Mouse (Mus musculus): ENCODE results near the gene Zfp629. TPM values are rescaled to one million over a fixed set of nuclear protein-coding genes. Genes with fewer than 3 reads are reported as not detected.
A peak's percentile ranks its signal among the peaks of the same experiment; 100 is the strongest.

Gene Zfp629
- total and polyA plus RNA-seq, 3 experiments = 10.8 to 12.6 TPM; not detected in 1

GRCm38 (mm10) chr7:127661833-127662232 is 46.2 kb upstream of the Zfp629 start:
- Histone ChIP-seq H3K27me3 (ENCODE audit: control insufficient read depth in 1 of 2, insufficient read depth in 2 of 2, low read length in 2 of 2) (no peaks in the 10 kb centered on the region), H3K9ac (ENCODE audit: control insufficient read depth, low read depth, low read length, poor library complexity, severe bottlenecking) (peak overlapping the region; percentile 60), H3K4me3 (ENCODE audit: control insufficient read depth in 1 of 2, insufficient read depth in 1 of 2, low read depth in 2 of 2, low read length in 2 of 2) (peak overlapping the region; percentile 46 to 54), H3K36me3 (ENCODE audit: control insufficient read depth in 1 of 2, insufficient read depth in 2 of 2, low read length in 2 of 2) (no peaks in the 10 kb centered on the region; a peak in 1 of 4 replicates), H3K79me2 (ENCODE audit: control insufficient read depth, insufficient read depth, low read length, poor library complexity) (no peaks in the 10 kb centered on the region), H3K27ac (ENCODE audit: control insufficient read depth, low read depth, low read length) (0 out of 2 replicates have a peak overlapping the region, but pooled peaks have one; percentile 2), H3K4me1 (ENCODE audit: control insufficient read depth in 1 of 2, insufficient read depth in 2 of 2, low read length in 2 of 2) (peaks cover 0 to 6% of the 10 kb centered on the region in 2 experiments; a peak in 1 of 4 replicates), H3K9me3 (replicated peaks; ENCODE audit: insufficient read depth, low read length) (no peaks in the 10 kb centered on the region)
- peak; percentile 74 for DNase-seq (ENCODE audit: low read depth, low spot score)
- TF ChIP-seq POLR2A (IDR thresholded peaks at IDR 0.05; ENCODE audit: control insufficient read depth in 1 of 2, insufficient read depth in 1 of 2, low read depth in 1 of 2, low read length in 2 of 2, poor library complexity in 1 of 2) (peak; percentile 76 to 85), MEF2A (IDR thresholded peaks at IDR 0.05; ENCODE audit: extremely low read depth, insufficient replicate concordance, low read depth, low read length, poor library complexity, severe bottlenecking) (no peak), MAX (IDR thresholded peaks at IDR 0.05; ENCODE audit: low read length) (peak; percentile 84), ZNF384 (IDR thresholded peaks at IDR 0.05; ENCODE audit: low read depth, low read length) (peak; percentile 67; the same call in 1 of the 2 replicates), MAZ (IDR thresholded peaks at IDR 0.05; ENCODE audit: low read depth, low read length) (0 out of 2 replicates have a peak, but pooled peaks have one; percentile 35), UBTF (IDR thresholded peaks at IDR 0.05; ENCODE audit: borderline replicate concordance, insufficient read depth, low read depth, low read length) (no peak), USF1 (IDR thresholded peaks at IDR 0.05; ENCODE audit: low read depth, low read length) (0 out of 2 replicates have a peak, but pooled peaks have one; percentile 11), HCFC1 (IDR thresholded peaks at IDR 0.05; ENCODE audit: low read depth, low read length) (peak; percentile 73), SIN3A (IDR thresholded peaks at IDR 0.05; ENCODE audit: low read length) (peak; percentile 34; the same call in 1 of the 2 replicates), TAL1 (IDR thresholded peaks at IDR 0.05; ENCODE audit: low read length) (no peak), POLR2AphosphoS2 (IDR thresholded peaks at IDR 0.05; ENCODE audit: low read length) (peak; percentile 43; the same call in 1 of the 2 replicates), MXI1 (IDR thresholded peaks at IDR 0.05; ENCODE audit: low read depth, low read length) (peak; percentile 63; the same call in 1 of the 2 replicates), CHD1 (IDR thresholded peaks at IDR 0.05; ENCODE audit: low read depth, low read length) (no peak), NELFE (IDR thresholded peaks at IDR 0.05; ENCODE audit: low read depth, low read length) (peak; percentile 72), SMC3 (IDR thresholded peaks at IDR 0.05; ENCODE audit: low read depth, low read length) (no peak), ZMIZ1 (IDR thresholded peaks at IDR 0.05; ENCODE audit: low read depth, low read length) (peak; percentile 79), MYC (IDR thresholded peaks at IDR 0.05; ENCODE audit: low read depth, low read length) (peak; percentile 73), GATA1 (IDR thresholded peaks at IDR 0.05; ENCODE audit: low read depth, low read length) (no peak), TBP (IDR thresholded peaks at IDR 0.05; ENCODE audit: low read depth, low read length) (peak; percentile 55; the same call in 1 of the 2 replicates), RCOR1 (IDR thresholded peaks at IDR 0.05; ENCODE audit: low read depth, low read length) (no peak)

- H3K79me2 ChIP-seq (ENCODE audit: control insufficient read depth, insufficient read depth, low read length, poor library complexity) = no peaks in the 10 kb centered on the region
- no peak overlapping the region for H3K9ac ChIP-seq (ENCODE audit: control insufficient read depth, low read depth, low read length, poor library complexity, severe bottlenecking)
- DNase-seq (ENCODE audit: low read depth, low spot score) = peak; percentile 78
- peaks cover 0 to 6% of the 10 kb centered on the region in 2 experiments; a peak in 1 of 4 replicates for H3K4me1 ChIP-seq (ENCODE audit: control insufficient read depth in 1 of 2, insufficient read depth in 2 of 2, low read length in 2 of 2)
- H3K36me3 ChIP-seq (ENCODE audit: control insufficient read depth in 1 of 2, insufficient read depth in 2 of 2, low read length in 2 of 2) = no peaks in the 10 kb centered on the region; a peak in 1 of 4 replicates
- H3K27ac ChIP-seq (ENCODE audit: control insufficient read depth, low read depth, low read length) = no peak overlapping the region
- H3K4me3 ChIP-seq (ENCODE audit: control insufficient read depth in 1 of 2, insufficient read depth in 1 of 2, low read depth in 2 of 2, low read length in 2 of 2) = peak overlapping the region; percentile 46 to 54; a peak in 3 of 4 replicates
- no peaks in the 10 kb centered on the region for H3K27me3 ChIP-seq (ENCODE audit: control insufficient read depth in 1 of 2, insufficient read depth in 2 of 2, low read length in 2 of 2)
- no peaks in the 10 kb centered on the region for H3K9me3 ChIP-seq (replicated peaks; ENCODE audit: insufficient read depth, low read length)
- TF ChIP-seq TCF12 (IDR thresholded peaks at IDR 0.05; ENCODE audit: low read depth, low read length) = no peak
- no peak for TF ChIP-seq CHD2 (IDR thresholded peaks at IDR 0.05; ENCODE audit: low read length)
- TF ChIP-seq MAFK (IDR thresholded peaks at IDR 0.05; ENCODE audit: borderline replicate concordance, low read depth, low read length) = no peak
- TF ChIP-seq GABPA (IDR thresholded peaks at IDR 0.05; ENCODE audit: low read depth, low read length) = no peak
- TF ChIP-seq CHD1 (IDR thresholded peaks at IDR 0.05; ENCODE audit: low read depth, low read length) = no peak
- no peak for TF ChIP-seq ZMIZ1 (IDR thresholded peaks at IDR 0.05; ENCODE audit: low read depth, low read length)
- TF ChIP-seq SMC3 (IDR thresholded peaks at IDR 0.05; ENCODE audit: low read depth, low read length) = peak; percentile 52
- TF ChIP-seq ZC3H11A (IDR thresholded peaks at IDR 0.05; ENCODE audit: low read depth, low read length) = peak; percentile 4; the same call in 1 of the 2 replicates
- TF ChIP-seq SIN3A (IDR thresholded peaks at IDR 0.05; ENCODE audit: low read length) = no peak
- TF ChIP-seq BHLHE40 (IDR thresholded peaks at IDR 0.05; ENCODE audit: borderline replicate concordance, low read depth, low read length) = no peak
- no peak for TF ChIP-seq POLR2A (IDR thresholded peaks at IDR 0.05; ENCODE audit: control insufficient read depth in 1 of 2, insufficient read depth in 1 of 2, low read depth in 1 of 2, low read length in 2 of 2, poor library complexity in 1 of 2)
- TF ChIP-seq ETS1 (IDR thresholded peaks at IDR 0.05; ENCODE audit: low read depth, low read length) = no peak
- peak; percentile 35 for TF ChIP-seq RAD21 (IDR thresholded peaks at IDR 0.05; ENCODE audit: low read depth, low read length)
- no peak for TF ChIP-seq JUND (IDR thresholded peaks at IDR 0.05; ENCODE audit: low read depth, low read length)
- no peak for TF ChIP-seq MEF2A (IDR thresholded peaks at IDR 0.05; ENCODE audit: extremely low read depth, insufficient replicate concordance, low read depth, low read length, poor library complexity, severe bottlenecking)
- no peak for TF ChIP-seq NELFE (IDR thresholded peaks at IDR 0.05; ENCODE audit: low read depth, low read length)
- no peak for TF ChIP-seq POLR2AphosphoS2 (IDR thresholded peaks at IDR 0.05; ENCODE audit: low read length)
- no peak for TF ChIP-seq ZKSCAN1 (IDR thresholded peaks at IDR 0.05; ENCODE audit: low read depth, low read length)
Observed at GRCm38 (mm10) chr7:127660882-127661281, 45.3 kb upstream of the Zfp629 start.
